Mouse (Mus musculus) heart, embryonic 13.5 days (tissue): ENCODE results near the gene Kcnh5. TPM values are rescaled to one million over a fixed set of nuclear protein-coding genes. Genes with fewer than 3 reads are reported as not detected.

Experiments
- ATAC-seq: fragments of 200-750 bp; cut with Nextera tagmentation; 2 replicates; pipeline ENCODE4 v1.8.0; 2017; ENCODE audit warnings: moderate TSS enrichment; ENCODE audit not compliant: insufficient number of reproducible peaks, low FRiP score, low TSS enrichment; ENCODE audit errors: extremely low read depth
- H3K27ac ChIP-seq: fragments of 300-500 bp; sonication (generic); replicated peaks from 2 replicates; pipeline ENCODE4 v1.5.1; 2015; ENCODE audit warnings: moderate library complexity, mild to moderate bottlenecking, inconsistent platforms
- H3K27me3 ChIP-seq: fragments of 300-500 bp; sonication (generic); replicated peaks from 2 replicates; pipeline ENCODE4 v1.6.1; 2015; ENCODE audit warnings: mild to moderate bottlenecking, inconsistent platforms
- H3K36me3 ChIP-seq: fragments of 300-500 bp; sonication (generic); 2 replicates; pipeline ENCODE4 v1.6.1; 2015; ENCODE audit warnings: mild to moderate bottlenecking, inconsistent platforms
- H3K4me1 ChIP-seq: fragments of 300-500 bp; sonication (generic); 2 replicates; pipeline ENCODE4 v1.6.1; 2015; ENCODE audit warnings: inconsistent platforms
- H3K4me2 ChIP-seq: fragments of 300-500 bp; sonication (generic); 2 replicates; pipeline ENCODE4 v1.6.1; 2015; ENCODE audit warnings: inconsistent platforms, mild to moderate bottlenecking, moderate library complexity
- H3K4me3 ChIP-seq: fragments of 300-500 bp; sonication (generic); 2 replicates; pipeline ENCODE4 v1.5.1; 2015; ENCODE audit warnings: moderate library complexity, mild to moderate bottlenecking, inconsistent platforms
- H3K9ac ChIP-seq: fragments of 300-500 bp; sonication (generic); 2 replicates; pipeline ENCODE4 v1.6.1; 2015; ENCODE audit warnings: inconsistent platforms, mild to moderate bottlenecking, moderate library complexity
- H3K9me3 ChIP-seq: fragments of 300-500 bp; sonication (generic); 2 replicates; pipeline ENCODE4 v1.6.1; 2016; ENCODE audit warnings: inconsistent platforms
- WGBS: fragments of 180-500 bp; shearing (Covaris S2); methylation state at CpG from one replicate; pipeline ENCODE4 v1.1.7; 2015; ENCODE audit warnings: mixed read lengths; 5-methylcytosine and 5-hydroxymethylcytosine counted together
- polyA plus RNA-seq: library from polyadenylated mRNA; unstranded; fragments of >200 nt; fragmentation: Nextera tagmentation; extraction: Ambion mirVana; gene quantifications from 2 replicates; pipeline ENCODE4 v1.2.1, GENCODE M21; 2015

Kcnh5 gene
- polyA plus RNA-seq, 1 experiment from 2014 or later = not detected

DNA sequence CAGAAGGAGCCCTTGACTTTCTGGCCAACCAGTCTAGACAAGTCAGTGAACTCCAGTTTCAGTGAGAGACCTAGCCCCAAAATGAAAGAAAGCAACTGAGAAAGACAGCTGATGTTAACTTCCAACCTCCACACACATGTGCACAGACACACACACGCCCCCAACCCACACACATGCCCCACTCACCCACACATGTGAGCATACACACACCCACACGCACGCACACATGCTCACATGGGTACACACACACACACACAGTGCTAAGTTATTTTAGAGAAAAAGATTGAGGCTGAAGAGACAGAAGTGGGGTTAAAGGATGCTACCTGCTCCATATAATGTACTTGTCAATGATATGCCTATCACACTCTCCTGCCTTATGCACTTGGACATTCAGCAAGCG lies 327.2 kb downstream of the Kcnh5 start:
- Histone ChIP-seq H3K9me3 (no peaks in the 10 kb centered on the region), H3K27me3 (no peaks in the 10 kb centered on the region), H3K9ac (no peak overlapping the region), H3K36me3 (no peaks in the 10 kb centered on the region), H3K4me2 (no peak overlapping the region), H3K4me3 (no peak overlapping the region), H3K27ac (no peak overlapping the region), H3K4me1 (no peaks in the 10 kb centered on the region)
- WGBS = 83% methylated on average over 4 of the region's 4 CpGs
- no peak for ATAC-seq

- no peak overlapping the region for H3K4me2 ChIP-seq
- WGBS = 67% methylated on average over 12 of the region's 12 CpGs
- H3K36me3 ChIP-seq = no peaks in the 10 kb centered on the region
- no peak overlapping the region for H3K9ac ChIP-seq
- no peaks in the 10 kb centered on the region for H3K4me1 ChIP-seq
- no peak overlapping the region for H3K27ac ChIP-seq
- H3K4me3 ChIP-seq = no peak overlapping the region
- H3K9me3 ChIP-seq = no peaks in the 10 kb centered on the region
- no peaks in the 10 kb centered on the region for H3K27me3 ChIP-seq
- ATAC-seq = no peak
These were observed 328.4 kb downstream of the Kcnh5 start for GRCm38 (mm10) chr12:74848611-74849347.

Other genes with a start within 250 kb of the Kcnh5 start
- 41.5 and 43.0 TPM in 2 replicates for gene Rhoj, start 131.0 kb upstream of the Kcnh5 start, polyA plus RNA-seq
- gene Gphb5, start 239.4 kb upstream of the Kcnh5 start, polyA plus RNA-seq = not detected in 2 replicates